Mouse (Mus musculus): ENCODE measurements around the gene Stx2. TPM values are rescaled to one million over a fixed set of nuclear protein-coding genes. Genes with fewer than 3 reads are reported as not detected.
"Not testable (repeated sequence)": the region's sequence is repeated elsewhere in the genome, so short reads cannot be mapped to it uniquely, and the experiment has no call there.

Gene Stx2
- polyA plus RNA-seq, 1 experiment: 46.1 TPM

DNA sequence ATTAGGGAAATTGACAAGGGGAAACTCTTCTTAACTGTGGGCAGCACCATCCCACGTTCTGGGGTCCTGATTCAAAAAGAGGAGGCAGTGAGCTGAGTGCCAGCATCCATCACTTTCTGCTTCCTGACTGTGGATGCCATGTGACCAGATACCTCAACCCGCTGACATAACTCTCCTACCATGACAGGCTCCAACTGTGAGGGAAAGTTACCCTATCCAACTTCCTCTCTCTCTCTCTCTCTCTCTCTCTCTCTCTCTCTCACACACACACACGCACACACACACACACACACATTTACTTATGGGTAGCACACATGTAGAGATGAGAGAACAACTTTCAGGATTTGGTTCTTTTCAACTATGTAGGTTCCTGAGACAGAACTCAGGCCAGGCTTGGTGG is 1.2 kb upstream of the Stx2 start:
- no peak for DNase-seq (ENCODE audit: low read depth)

DNA sequence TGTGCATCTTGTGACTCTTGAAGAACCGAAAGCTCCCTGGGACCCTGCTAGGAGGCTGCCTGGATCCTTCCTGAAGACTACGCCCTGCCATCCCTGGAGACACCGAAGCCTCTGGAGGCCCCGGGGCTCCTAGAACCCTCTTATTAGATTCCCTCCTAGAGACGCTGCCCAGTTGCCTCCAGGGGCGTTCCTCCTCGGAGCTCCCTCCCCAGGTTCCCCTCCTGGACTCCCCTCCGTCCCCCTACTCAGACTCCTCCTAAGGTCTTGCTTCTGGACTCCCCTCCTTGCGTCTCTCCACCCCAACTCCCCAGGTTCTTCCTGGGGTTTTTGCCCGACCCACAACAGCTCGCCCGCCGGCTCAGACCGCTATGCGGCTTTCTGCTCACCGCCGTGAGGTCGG is 366 bp downstream of the Stx2 start:
- DNase-seq (ENCODE audit: low read depth): no peak

- DNase-seq (ENCODE audit: low read depth): no peak
These were observed 1.0 kb downstream of the Stx2 start for GRCm38 (mm10) chr5:129007105-129007957.

DNA sequence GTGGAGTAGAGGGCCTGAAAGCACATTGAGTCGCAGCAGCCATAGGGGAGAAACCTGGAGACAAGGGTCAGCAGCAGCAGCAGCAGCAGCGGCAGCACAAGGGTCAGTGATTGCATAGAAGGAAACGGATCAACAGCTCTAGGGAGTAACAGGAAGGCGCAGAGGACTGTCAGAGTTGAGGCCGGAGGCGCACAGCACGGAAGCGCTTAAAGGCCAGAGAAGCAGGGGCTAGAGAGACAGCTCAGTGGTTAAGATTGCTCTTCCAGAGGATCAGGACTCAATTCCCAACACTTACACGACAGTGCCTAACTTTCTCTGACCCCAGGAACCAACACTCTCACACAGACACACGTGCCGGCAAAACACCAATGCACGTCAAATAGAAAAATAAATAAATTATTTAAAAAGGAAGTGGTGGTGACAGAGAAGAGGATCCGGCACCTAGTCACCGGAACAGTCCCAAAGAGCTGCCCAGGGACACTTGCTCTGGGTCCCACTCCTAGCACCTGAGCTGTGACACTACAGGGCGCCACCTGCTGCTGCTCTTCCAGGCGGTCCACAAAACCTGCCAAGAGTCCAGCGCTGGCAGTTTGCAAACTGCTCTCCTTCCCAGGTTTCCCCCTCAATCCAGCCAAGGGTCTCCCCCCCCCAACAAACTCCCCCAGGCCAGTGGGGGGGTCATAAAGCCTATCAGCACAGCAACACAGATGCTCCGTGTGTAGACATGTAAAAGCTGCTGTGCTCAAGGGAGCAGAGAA is 2.2 kb downstream of the Stx2 start:
- no peak for DNase-seq (ENCODE audit: low read depth)

GRCm38 (mm10) chr5:129005416-129005815 is 3.0 kb downstream of the Stx2 start:
- no peak for DNase-seq (ENCODE audit: low read depth)

- DNase-seq (ENCODE audit: low read depth): no peak
These were observed 5.8 kb downstream of the Stx2 start for GRCm38 (mm10) chr5:129002571-129003011.

DNA sequence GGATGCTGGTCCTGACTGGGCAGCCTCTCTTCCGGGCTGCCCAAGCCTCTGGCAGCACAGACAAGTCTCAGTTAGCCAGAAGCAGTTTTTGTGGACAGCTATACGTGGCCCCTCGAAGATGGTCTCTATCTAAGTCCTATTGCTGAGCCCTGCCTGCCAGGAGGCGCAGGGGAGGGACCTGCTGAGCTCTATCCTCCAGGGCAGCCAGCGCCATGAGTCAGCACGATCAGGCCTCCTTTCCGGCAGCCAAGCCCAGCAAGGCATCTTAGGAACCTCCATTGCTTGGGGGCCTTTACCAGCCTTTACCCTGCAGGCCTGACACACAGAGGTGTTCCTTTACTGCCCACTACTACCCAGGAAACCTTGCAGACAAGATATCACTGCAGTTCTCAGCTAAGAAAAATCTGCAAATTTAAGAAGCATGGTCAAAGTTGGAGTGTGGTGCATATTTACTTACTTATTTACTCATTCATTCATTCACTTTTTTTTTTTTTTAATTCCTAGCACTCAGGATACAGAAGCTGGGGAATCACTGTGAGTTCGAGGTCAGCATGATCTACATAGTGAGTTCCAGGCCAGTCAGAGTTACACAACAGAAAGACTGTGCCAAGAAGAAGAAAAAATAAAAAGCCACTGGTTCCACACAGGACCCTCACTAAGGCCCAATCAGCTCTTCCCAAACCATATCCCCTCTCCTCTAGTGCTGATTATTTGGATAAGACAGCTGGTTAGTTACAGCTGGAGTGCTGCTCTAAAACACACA is 7.5 kb downstream of the Stx2 start:
- DNase-seq (ENCODE audit: low read depth): no peak

DNA sequence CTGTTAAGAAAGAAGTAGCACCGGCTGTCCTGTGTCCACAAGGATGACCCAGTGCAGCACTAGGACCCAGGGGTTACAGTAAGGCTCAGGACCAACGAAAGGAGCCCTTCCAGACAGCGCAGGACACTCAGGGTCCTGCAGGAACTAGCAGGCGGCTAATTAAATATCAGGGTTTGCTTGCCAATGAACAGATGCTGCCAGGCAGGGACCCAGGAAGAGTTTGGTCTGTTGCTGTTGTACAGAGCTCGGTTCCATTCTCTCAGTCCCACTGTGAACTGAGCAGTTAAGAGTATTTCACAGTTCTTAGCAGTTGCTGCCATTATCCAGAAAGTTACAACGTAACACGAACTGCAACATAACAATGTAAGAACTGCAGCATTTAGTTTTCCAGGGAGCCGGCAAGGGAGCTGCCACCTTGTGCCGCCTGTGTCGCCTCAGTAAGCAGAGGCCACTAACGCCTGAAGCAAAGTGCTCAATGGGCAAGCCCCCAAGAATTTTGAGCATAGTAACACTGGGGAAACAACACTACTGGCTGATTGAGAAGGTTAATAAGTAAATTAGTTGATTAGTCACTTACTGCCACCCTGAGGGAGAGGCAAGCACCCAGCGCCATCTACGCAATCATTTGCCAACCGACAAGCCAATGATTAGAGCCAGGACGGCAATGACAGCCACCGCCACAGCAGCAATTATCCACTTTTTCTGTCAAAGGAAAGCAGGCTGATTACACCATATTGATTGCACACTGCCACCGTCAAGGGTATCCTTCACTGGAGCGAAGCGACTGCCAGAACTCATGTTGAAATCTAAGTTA is 21.0 kb downstream of the Stx2 start:
- no peak for DNase-seq (ENCODE audit: low read depth)

DNA sequence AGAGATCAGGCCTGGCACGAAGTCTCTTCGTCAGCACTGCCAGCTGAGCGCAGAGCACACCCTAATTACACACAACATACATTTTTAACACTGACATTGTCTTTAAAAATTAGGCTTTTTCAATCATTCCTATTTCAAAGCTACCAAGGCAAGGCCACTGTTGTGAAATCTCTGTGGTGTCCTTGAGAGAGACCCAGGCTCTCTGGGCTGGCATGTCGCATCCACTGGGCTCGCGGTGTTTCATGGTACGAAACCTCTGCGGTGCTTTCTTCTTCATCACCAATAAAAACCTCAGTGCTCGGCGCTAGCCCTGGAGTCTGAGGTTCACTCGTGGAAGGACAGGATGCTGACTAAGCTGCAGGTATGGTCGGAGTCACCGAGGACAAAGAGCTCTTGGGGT is 22.4 kb downstream of the Stx2 start:
- no peak for DNase-seq (ENCODE audit: low read depth)

DNA sequence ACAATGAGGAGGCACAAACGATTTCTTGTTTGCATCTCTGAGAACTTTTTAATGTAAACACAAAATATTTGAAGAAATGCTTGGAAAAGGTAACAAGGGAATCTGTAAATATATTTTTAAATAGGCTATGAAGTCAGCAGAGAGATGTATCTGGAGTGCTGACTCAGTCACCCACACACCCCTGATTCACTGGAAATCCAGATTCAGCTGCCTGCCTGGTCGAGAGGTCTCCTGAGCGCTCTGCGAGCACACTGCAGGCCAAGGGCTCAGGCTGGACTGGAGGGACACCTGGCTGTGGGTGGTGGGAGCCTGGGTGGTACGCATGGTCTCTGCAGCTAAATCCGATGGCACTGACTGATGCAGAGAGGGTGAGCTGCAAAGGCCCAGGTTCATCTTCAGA is 23.8 kb downstream of the Stx2 start:
- no peak for DNase-seq (ENCODE audit: low read depth)

DNA sequence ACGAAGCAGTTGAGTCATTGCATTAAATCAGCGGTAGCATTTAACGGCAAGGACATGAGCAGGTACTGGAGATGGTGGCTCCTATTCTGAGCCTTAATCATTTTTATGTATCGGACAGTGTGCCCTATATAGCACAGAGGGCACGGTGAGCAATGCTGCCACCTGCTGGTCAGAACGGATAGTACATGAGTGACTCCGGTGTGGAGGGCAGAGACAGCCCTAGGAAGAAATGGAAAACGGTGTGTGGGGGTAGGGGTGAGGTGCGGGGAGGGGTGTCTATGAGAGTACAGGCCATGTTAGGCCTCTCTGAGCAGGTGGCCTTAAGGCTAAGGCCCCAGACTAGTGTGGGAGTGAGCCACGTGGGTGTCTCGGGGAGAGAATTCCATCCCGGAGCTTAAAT is 26.8 kb downstream of the Stx2 start:
- no peak for DNase-seq (ENCODE audit: low read depth)

DNA sequence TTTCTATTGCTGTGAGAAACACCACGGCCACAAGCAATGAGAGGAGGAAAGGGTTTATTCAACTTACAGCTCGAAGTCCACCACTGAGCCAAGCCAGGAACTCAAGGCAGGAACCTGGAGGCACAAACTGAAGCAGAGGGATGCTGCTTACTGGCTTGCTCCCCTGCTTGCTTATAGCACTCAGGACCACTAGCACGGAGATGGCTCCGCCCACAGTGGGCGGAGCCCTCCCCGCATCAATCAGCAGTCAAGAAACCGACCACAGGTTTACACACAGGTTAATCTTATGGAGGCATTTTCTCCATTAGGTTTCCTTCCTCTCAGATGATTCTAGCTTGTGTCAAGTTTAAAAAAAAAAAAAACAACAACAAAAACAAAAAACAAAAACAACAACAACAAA is 27.5 kb downstream of the Stx2 start:
- DNase-seq (ENCODE audit: low read depth): no peak

DNA sequence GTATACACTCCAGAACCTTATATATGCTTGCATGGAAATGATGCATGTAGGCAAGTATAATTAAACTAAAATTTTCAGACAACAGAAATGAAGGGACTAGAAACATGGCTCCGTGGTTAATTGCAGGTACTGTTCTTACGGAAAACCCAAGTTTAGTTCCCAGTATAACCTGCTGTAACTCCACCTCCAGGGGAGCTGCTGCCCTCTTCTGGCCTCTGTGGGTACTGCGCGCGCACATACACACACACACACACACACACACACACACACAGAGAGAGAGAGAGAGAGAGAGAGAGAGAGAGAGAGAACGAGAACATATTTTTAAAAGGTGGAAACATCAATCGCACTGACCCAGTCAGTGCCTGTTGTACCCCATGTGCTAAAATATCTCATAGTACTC is 29.4 kb downstream of the Stx2 start:
- DNase-seq (ENCODE audit: low read depth): no peak

GRCm38 (mm10) chr5:128977466-128977865 is 30.9 kb downstream of the Stx2 start:
- not testable (repeated sequence) for DNase-seq (ENCODE audit: low read depth)

GRCm38 (mm10) chr5:128976266-128976665 is 32.1 kb downstream of the Stx2 start:
- no peak for DNase-seq (ENCODE audit: low read depth)

DNA sequence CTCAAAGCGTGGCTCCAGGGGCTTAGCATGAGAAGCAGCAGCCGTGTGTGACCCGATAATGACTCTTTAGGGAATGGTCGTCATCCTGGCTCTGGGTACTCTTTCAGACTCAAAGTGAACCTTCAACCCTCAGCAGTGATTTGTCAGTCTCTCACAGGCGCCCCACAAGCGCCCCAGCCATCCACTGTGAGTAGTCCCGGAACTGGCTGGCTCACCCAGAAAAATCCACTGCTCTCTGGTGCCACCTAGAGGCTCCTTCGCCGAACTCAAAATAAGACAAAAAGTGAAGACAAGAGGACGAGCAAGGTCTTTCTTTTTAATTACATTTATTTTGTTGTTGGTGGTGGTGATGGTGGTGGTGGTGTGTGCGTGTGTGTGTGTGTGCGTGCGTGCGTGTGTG is 37.1 kb downstream of the Stx2 start:
- DNase-seq (ENCODE audit: low read depth): no peak

DNA sequence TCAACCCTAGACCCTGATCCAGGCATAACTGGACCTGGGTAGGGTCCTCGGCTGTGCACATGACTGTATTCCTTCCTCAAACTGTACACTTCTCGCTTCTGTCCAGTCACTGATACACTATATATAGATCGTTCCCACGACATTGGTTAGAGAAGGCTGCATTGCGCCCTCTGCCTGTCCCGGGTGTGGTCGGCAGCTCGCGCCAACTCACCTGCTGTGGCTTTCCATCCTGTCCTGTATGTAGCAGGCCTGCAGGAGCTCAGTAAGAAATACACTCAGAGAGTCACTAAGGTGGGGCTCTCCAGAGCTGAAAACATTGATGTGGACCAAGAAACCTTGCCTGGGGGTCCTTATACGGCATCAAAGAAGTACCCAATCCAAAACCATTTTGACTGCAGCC is 37.5 kb downstream of the Stx2 start:
- DNase-seq (ENCODE audit: low read depth): no peak

- no peak for DNase-seq (ENCODE audit: low read depth)
These were observed 44.0 kb downstream of the Stx2 start for GRCm38 (mm10) chr5:128964353-128964752.

DNA sequence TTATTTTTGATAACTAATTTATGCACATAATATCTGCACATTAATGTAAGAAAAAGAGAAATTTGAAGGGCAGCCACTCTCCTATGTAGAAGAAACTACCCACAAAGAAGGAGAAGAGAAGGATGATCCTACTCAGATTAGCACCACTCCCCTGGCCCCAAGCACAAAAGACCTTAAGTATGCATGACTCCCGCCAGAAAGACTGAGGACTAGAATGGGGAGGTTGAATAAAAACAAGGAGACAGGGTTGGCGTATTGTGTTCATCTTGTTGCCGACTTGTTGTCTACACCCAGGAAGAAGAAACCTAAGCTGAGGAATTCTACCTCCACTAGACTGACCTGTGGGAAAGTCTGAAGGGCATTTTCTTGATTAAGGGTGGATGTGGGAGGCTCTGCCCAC is 49.5 kb downstream of the Stx2 start:
- no peak for DNase-seq (ENCODE audit: low read depth)

GRCm38 (mm10) chr5:128954371-128954770 is 54.0 kb downstream of the Stx2 start:
- DNase-seq (ENCODE audit: low read depth): not testable (repeated sequence)

DNA sequence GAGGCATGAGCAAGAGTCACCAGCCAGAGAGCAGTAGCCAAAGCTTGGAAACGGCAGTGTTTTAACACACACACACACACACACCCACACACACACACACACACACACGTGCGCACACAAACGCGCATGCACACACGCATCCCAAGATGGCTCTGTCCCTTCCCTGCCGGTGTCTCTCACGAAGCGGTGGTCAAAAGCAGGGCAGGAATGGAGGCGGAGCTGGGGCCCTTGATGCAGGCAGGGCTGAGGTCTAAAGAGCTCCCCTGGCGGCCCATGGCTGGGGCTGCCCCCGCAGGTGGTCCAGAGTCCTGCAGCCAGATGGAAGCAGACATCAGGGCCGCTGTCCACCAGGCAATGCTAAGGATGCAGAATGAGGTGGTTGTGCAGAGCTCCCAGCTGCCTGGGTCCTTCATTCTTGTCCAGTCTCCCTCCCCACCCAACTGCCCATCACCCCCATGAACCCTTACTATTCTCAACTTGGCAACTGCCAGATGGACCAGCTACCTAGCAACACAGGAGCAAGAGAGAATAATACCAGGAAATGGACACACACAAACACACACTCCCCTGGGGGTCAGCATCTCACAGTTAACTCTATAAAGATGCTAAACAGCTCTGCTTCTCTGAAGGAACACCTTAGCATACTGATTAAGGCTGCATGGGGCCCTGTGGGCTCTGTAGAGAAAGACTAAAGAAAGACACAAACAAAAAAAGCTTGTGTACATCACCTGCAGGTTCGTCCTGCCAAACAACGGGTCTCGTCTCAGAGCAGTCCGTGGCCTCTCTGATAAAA is 54.9 kb downstream of the Stx2 start, which contains the start of gene Rimbp2:
Rimbp2 (minus strand) TSS at position 209 of the 793 bp plus-strand sequence.
- DNase-seq (ENCODE audit: low read depth): no peak

Data from gonadal fat pad, adult 2 months (tissue).